Mouse (Mus musculus) liver, adult 2 months (tissue): ENCODE measurements around the gene Dnajb5.
A peak's percentile ranks its signal among the peaks of the same experiment; 100 is the strongest.

Experiments used
- CTCF ChIP-seq: fragments of 200-500 bp; IDR thresholded peaks from 2 replicates; pipeline ENCODE4 v1.5.1; 2011; ENCODE audit warnings: low read depth, low read length, control low read depth
- POLR2A ChIP-seq: fragments of 200-500 bp; IDR thresholded peaks from 2 replicates; pipeline ENCODE4 v1.6.1; 2011; ENCODE audit warnings: low read length, control low read depth; ENCODE audit not compliant: insufficient read depth; ENCODE audit errors: extremely low read depth

DNA sequence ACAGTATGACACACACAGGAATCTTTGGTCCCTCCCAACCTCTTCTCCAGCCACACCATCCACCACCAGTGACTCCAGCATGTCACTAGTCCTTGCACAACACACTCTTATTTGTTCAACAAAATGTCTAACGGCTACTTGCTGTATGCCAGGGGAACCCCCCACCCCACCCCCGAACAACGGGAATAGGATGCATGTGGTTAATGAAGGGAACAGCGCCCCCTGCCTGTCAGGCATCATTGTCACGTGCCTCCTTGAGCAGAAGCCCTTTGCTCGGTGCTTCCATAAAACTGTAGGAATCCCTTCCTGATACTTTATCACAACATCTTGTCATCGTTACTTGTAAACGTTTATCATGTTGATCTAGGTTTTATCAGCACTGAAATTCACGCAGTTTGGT lies 47.4 kb upstream of the Dnajb5 start:
- peak; percentile 63 for TF ChIP-seq CTCF
- no peak for TF ChIP-seq POLR2A
